Mouse (Mus musculus): ENCODE results near the gene Tmem18.

DNA sequence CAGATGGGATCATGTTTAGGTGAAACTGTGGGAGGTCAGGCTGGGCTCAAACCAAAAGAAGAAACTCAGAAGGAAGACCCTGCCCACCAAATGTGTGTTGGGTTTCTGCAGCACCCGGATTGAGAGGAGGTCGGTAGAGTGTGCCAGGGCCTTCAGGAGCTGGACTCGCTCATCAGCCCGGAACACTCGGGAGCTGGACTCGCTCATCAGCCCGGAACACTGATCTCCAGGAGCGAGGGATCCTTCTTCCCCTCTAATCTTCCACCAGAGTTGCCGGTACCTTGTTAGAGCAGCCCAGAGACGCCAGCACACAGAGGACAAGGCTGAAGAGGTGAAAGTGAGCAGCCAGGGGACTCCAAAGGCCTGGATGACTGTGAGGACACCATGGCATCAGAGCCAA lies 2.9 kb upstream of the Tmem18 start:
- no peak for TF ChIP-seq EP300 (IDR thresholded peaks at IDR 0.05; ENCODE audit: low read depth)
- no peak for TF ChIP-seq CTCF (IDR thresholded peaks at IDR 0.05; ENCODE audit: low read depth)

Measured in liver, embryonic 14.5 days (tissue).